Mouse (Mus musculus) 3T3-L1 (cell line): Measurements from ENCODE around the gene Prrt3.
A peak's percentile ranks its signal among the peaks of the same experiment; 100 is the strongest.

ENCODE experiments used
- DNase-seq: peaks from one replicate; pipeline ENCODE4 v3.0.0-alpha.2; 2015; ENCODE audit warnings: low read depth, low spot score

Gene Prrt3

GRCm38 (mm10) chr6:113489410-113489809 lies 12.3 kb downstream of the Prrt3 start:
- no peak for DNase-seq

GRCm38 (mm10) chr6:113487125-113487576 lies 14.6 kb downstream of the Prrt3 start:
- DNase-seq, result peak; percentile 95

DNA sequence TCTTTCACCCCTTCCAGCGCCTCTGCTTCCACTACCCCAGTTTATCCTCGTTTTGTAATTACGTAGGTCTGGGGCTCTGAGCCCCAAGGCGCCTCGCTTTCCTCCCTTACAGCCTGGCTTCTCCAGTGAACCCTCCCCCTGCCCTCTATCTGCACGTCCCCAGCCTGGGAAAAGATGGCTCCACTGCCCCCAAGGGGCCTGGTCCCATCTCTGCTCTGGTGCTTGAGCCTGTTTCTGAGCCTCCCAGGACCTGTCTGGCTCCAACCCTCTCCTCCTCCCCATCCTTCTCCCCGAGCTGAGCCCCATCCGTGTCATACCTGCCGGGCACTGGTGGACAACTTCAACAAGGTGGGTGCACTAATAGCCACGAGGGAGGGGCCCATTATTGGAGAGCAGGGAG lies 18.0 kb downstream of the Prrt3 start:
- DNase-seq, result no peak

GRCm38 (mm10) chr6:113483100-113483615 lies 18.6 kb downstream of the Prrt3 start, which contains the start of gene Creld1:
Gene Creld1 (plus strand): TSS chr6:113483297.
- DNase-seq, result no peak

DNA sequence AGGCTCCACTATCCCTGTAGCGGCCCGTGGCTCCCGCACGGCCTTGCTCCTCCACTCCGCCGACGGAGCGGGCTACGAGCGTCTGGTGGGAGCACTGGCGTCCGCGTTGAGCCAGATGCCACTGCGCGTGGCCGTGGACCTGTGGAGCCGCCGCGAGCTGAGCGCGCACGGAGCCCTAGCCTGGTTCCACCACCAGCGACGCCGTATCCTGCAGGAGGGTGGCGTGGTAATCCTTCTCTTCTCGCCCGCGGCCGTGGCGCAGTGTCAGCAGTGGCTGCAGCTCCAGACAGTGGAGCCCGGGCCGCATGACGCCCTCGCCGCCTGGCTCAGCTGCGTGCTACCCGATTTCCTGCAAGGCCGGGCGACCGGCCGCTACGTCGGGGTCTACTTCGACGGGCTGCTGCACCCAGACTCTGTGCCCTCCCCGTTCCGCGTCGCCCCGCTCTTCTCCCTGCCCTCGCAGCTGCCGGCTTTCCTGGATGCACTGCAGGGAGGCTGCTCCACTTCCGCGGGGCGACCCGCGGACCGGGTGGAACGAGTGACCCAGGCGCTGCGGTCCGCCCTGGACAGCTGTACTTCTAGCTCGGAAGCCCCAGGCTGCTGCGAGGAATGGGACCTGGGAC lies 19.1 kb downstream of the Prrt3 start:
- DNase-seq, result no peak

DNA sequence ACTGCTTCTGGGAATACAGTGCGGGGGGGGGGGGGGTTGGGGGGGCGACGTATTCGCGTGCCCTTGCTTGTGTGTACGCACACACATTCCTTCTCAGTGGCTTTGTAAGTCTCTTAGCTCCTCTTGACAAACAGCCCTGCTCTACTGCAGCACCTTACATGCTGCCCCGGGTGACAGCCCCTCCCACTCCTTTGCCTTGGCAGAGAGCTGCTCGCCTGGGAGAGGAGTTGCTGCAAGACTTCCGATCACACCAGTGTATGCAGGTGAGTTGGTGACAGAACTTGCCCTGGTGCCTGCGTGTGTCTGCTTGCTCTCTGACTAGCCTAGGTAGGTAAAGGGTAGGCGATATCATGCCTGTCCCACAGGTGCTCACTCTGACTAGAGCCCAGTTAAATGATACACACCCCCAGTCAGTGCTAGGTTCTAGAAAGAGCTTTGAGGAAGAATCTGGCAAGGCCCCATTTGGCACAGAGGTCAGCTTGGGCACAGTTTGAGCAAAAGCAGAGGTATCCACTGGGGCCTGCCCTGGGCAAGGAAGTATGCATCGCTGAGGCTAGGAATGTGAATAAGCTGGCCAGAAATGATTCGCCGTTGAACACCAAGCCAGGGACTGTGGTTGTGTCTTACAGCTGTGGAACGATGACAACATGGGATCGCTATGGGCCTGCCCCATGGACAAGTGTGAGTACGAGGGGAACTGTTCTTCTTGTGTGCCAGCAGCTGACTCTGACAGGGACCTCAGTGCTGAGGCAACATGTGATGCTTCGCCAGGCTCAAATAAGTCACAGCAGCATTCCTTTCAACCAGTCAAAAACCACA lies 21.0 kb downstream of the Prrt3 start:
- peak; percentile 98 for DNase-seq

DNA sequence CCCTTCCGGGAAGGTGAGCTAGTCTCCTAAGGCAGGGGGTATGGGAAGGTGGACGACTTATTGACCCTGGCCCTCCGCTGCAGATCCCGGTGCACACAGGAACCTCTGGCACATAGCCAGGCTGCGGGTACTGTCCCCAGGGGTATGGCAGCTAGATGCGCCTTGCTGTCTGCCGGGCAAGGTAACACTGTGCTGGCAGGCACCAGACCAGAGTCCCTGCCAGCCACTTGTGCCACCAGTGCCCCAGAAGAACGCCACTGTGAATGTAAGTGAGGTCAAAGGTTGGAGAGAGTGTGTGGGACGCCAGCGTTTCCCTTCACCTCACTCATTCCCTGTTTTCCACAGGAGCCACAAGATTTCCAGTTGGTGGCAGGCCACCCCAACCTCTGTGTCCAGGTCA lies 22.8 kb downstream of the Prrt3 start:
- no peak for DNase-seq

GRCm38 (mm10) chr6:113477353-113477752 lies 24.4 kb downstream of the Prrt3 start:
- no peak for DNase-seq

- DNase-seq, result no peak
Measured at GRCm38 (mm10) chr6:113473715-113474114, 28.0 kb downstream of the Prrt3 start.

DNA sequence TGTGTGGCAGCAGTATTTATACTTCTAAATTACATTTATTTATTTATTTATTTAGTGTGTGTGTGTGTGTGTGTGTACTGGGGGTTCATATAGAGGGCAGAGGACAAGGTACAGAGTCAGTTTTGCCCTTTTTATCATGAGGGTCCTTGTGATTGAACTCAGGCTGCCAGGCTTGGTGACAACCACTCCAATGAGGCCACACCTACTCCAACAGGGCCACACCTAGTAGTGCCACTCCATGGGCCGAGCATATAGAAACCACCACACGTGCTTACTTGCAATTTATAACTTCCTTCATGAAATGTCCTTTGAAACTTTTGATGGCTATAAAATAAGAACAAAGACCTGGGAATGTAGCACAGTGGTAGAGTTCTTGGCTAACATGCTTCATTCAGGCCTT lies 28.5 kb downstream of the Prrt3 start:
- DNase-seq, result no peak

GRCm38 (mm10) chr6:113472061-113472460 lies 29.7 kb downstream of the Prrt3 start:
- peak; percentile 43 for DNase-seq

GRCm38 (mm10) chr6:113471297-113471936 lies 30.3 kb downstream of the Prrt3 start, which contains the start of gene Il17rc:
Gene Il17rc (plus strand): TSS chr6:113471427.
- peak; percentile 89 for DNase-seq

GRCm38 (mm10) chr6:113469432-113469831 lies 32.3 kb downstream of the Prrt3 start:
- peak; percentile 42 for DNase-seq

GRCm38 (mm10) chr6:113469021-113469420 lies 32.7 kb downstream of the Prrt3 start:
- DNase-seq, result peak; percentile 88

- DNase-seq, result no peak
Measured at GRCm38 (mm10) chr6:113468512-113468911, 33.2 kb downstream of the Prrt3 start.

- DNase-seq, result no peak
Measured at GRCm38 (mm10) chr6:113465602-113466001, 36.1 kb downstream of the Prrt3 start.

GRCm38 (mm10) chr6:113464040-113464439 lies 37.7 kb downstream of the Prrt3 start:
- DNase-seq, result no peak

GRCm38 (mm10) chr6:113458635-113459034 lies 43.1 kb downstream of the Prrt3 start:
- DNase-seq, result no peak

DNA sequence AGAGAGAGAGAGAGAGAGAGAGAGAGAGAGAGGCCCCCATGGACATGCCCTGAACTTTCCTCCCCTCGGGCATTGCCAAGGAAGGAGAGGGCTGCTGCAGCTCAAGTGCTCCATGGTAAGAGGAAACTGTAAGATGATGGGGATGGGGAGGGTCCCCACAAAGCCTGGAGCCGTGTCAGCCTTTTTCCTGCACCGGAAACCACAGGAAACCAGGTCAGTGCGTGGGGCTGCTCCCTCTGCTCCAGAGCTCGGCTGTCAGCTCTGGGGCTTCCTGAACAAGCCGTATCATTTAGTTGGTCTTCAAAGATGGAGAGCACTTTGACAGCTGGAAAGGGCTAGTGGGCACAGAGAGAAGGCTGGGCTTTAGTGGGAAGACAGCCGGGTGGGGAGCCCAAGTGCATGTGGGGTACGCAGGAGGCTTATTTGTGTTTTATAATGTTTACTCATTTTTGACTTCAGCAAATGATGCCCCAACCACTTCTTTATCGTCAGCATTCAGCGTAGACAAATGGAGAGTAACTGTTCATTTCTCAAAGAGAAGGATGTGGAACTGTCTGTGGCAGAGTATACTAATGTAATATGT lies 43.7 kb downstream of the Prrt3 start, which contains the start of gene Il17re:
Gene Il17re, plus strand, starts transcription at position 533 of the 583 bp plus-strand sequence.
- no peak for DNase-seq

- DNase-seq, result no peak
Measured at GRCm38 (mm10) chr6:113455007-113455406, 46.7 kb downstream of the Prrt3 start.

- DNase-seq, result no peak
Measured at GRCm38 (mm10) chr6:113451839-113452238, 49.9 kb downstream of the Prrt3 start.

- DNase-seq, result no peak
Measured at GRCm38 (mm10) chr6:113447639-113448038, 54.1 kb downstream of the Prrt3 start.
